Mouse (Mus musculus) liver, adult 2 months (tissue): Measurements from ENCODE around the gene Tmprss2. TPM values are rescaled to one million over a fixed set of nuclear protein-coding genes. Genes with fewer than 3 reads are reported as not detected.
A peak's percentile ranks its signal among the peaks of the same experiment; 100 is the strongest.

Source experiments
- DNase-seq: peaks from one replicate; pipeline ENCODE4 v3.0.0-alpha.2; 2011; ENCODE audit warnings: low read depth, low spot score; ENCODE audit errors: extremely low read depth
- H3K27ac ChIP-seq: fragments of 200-500 bp; replicated peaks from 2 replicates; pipeline ENCODE4 v1.5.1; 2012; ENCODE audit warnings: low read depth, mild to moderate bottlenecking, control low read depth, inconsistent platforms, low read length; ENCODE audit not compliant: insufficient read depth
- H3K27me3 ChIP-seq: fragments of 200-500 bp; 2 replicates; pipeline ENCODE4 v1.6.1; 2012; ENCODE audit warnings: mild to moderate bottlenecking, moderate library complexity, low read length, inconsistent platforms; ENCODE audit not compliant: control insufficient read depth, insufficient read depth
- H3K36me3 ChIP-seq: fragments of 200-500 bp; 2 replicates; pipeline ENCODE4 v1.6.1; 2012; ENCODE audit warnings: low read length, inconsistent platforms; ENCODE audit not compliant: control insufficient read depth, insufficient read depth
- H3K4me1 ChIP-seq: fragments of 200-500 bp; 2 replicates; pipeline ENCODE4 v1.6.1; 2011; ENCODE audit warnings: low read length; ENCODE audit not compliant: control insufficient read depth, insufficient read depth
- H3K4me3 ChIP-seq: fragments of 200-500 bp; 2 replicates; pipeline ENCODE4 v1.5.1; 2011; ENCODE audit warnings: low read depth, mild to moderate bottlenecking, control low read depth, low read length, moderate library complexity; ENCODE audit not compliant: insufficient read depth
- H3K79me2 ChIP-seq: fragments of 200-500 bp; 2 replicates; pipeline ENCODE4 v1.6.1; 2012; ENCODE audit warnings: inconsistent platforms, mild to moderate bottlenecking, low read length, moderate library complexity; ENCODE audit not compliant: control insufficient read depth, insufficient read depth
- H3K9ac ChIP-seq: fragments of 200-500 bp; 2 replicates; pipeline ENCODE4 v1.6.1; 2012; ENCODE audit warnings: low read depth, mild to moderate bottlenecking, control low read depth, inconsistent platforms, low read length
- CTCF ChIP-seq: fragments of 200-500 bp; IDR thresholded peaks from 2 replicates; pipeline ENCODE4 v1.5.1; 2011; ENCODE audit warnings: low read depth, low read length, control low read depth
- POLR2A ChIP-seq: fragments of 200-500 bp; IDR thresholded peaks from 2 replicates; pipeline ENCODE4 v1.6.1; 2011; ENCODE audit warnings: low read length, control low read depth; ENCODE audit not compliant: insufficient read depth; ENCODE audit errors: extremely low read depth
- WGBS: fragments of 180-500 bp; shearing (Covaris S2); methylation state at CpG from one replicate; pipeline ENCODE4 v1.1.7; 2018; 5-methylcytosine and 5-hydroxymethylcytosine counted together
- polyA plus RNA-seq: library from polyadenylated mRNA; depleted of rRNA; stranded (reverse); fragments of >200 nt; gene quantifications from 2 replicates; pipeline ENCODE4 v1.2.3, GENCODE M21; 2012; rRNA removed
- total RNA-seq: library from RNA; depleted of rRNA; stranded (reverse); fragments of >200 nt; gene quantifications from 2 replicates; pipeline ENCODE4 v1.2.3, GENCODE M21; 2014; rRNA removed

Gene Tmprss2
- total RNA-seq (2.8 and 4.1 TPM in 2 replicates), polyA plus RNA-seq (5.7 and 7.6 TPM in 2 replicates)

- Histone ChIP-seq H3K27me3 (no peaks in the 10 kb centered on the region), H3K36me3 (no peaks in the 10 kb centered on the region), H3K9ac (peak within 1 kb of the TSS; percentile 44), H3K79me2 (no peaks in the 10 kb centered on the region), H3K4me3 (peak within 1 kb of the TSS; percentile 64), H3K4me1 (peaks cover 4% of the 10 kb centered on the region; the same call in 1 of the 2 replicates), H3K27ac (no peak within 1 kb of the TSS)
- under 1% methylated on average over 30 of the region's 30 CpGs for WGBS
- TF ChIP-seq POLR2A: peak; percentile 44; the same call in 1 of the 2 replicates
- TF ChIP-seq CTCF: no peak
- peak; percentile 87 for DNase-seq
Measured at GRCm38 (mm10) chr16:97610939-97611338, at the start of gene Tmprss2. Gene Tmprss2 (minus strand): TSS chr16:97611195.

- TF ChIP-seq POLR2A (no peak), CTCF (no peak)
- Histone ChIP-seq H3K27ac (no peak overlapping the region), H3K79me2 (no peaks in the 10 kb centered on the region), H3K4me1 (no peaks in the 10 kb centered on the region), H3K9ac (no peak overlapping the region), H3K27me3 (no peaks in the 10 kb centered on the region), H3K4me3 (no peak overlapping the region), H3K36me3 (no peaks in the 10 kb centered on the region)
- 29% methylated on average over 1 of the region's 1 CpGs for WGBS
- no peak for DNase-seq
Measured at GRCm38 (mm10) chr16:97659225-97659658, 48.2 kb upstream of the Tmprss2 start.

- H3K9ac ChIP-seq: no peak overlapping the region
- 54% methylated on average over 6 of the region's 6 CpGs for WGBS
- H3K27ac ChIP-seq: no peak overlapping the region
Measured at GRCm38 (mm10) chr16:97658481-97658880, 47.5 kb upstream of the Tmprss2 start.

GRCm38 (mm10) chr16:97655800-97656199 lies 44.8 kb upstream of the Tmprss2 start:
- no peaks in the 10 kb centered on the region for H3K36me3 ChIP-seq
- H3K4me3 ChIP-seq: no peak overlapping the region
- H3K27ac ChIP-seq: no peak overlapping the region
- H3K4me1 ChIP-seq: no peaks in the 10 kb centered on the region
- no peak overlapping the region for H3K9ac ChIP-seq
- 28% methylated on average over 2 of the region's 2 CpGs for WGBS
- no peaks in the 10 kb centered on the region for H3K27me3 ChIP-seq
- peak; percentile 32 for DNase-seq
- no peaks in the 10 kb centered on the region for H3K79me2 ChIP-seq
- TF ChIP-seq POLR2A (no peak), CTCF (no peak)

More at GRCm38 (mm10) chr16:97658481-97658880, 47.5 kb upstream of the Tmprss2 start:
- Histone ChIP-seq H3K27me3 (no peaks in the 10 kb centered on the region), H3K79me2 (no peaks in the 10 kb centered on the region), H3K4me3 (no peak overlapping the region), H3K36me3 (no peaks in the 10 kb centered on the region), H3K4me1 (no peaks in the 10 kb centered on the region)
- no peak for TF ChIP-seq POLR2A
- no peak for TF ChIP-seq CTCF
- no peak for DNase-seq

GRCm38 (mm10) chr16:97649522-97650188 lies 38.7 kb upstream of the Tmprss2 start:
- Histone ChIP-seq H3K4me3 (no peak overlapping the region), H3K27ac (no peak overlapping the region), H3K9ac (no peak overlapping the region), H3K4me1 (peaks cover 5% of the 10 kb centered on the region; the same call in 1 of the 2 replicates), H3K36me3 (no peaks in the 10 kb centered on the region), H3K27me3 (no peaks in the 10 kb centered on the region), H3K79me2 (no peaks in the 10 kb centered on the region)
- no peak for DNase-seq
- 78% methylated on average over 9 of the region's 9 CpGs for WGBS
- TF ChIP-seq POLR2A (no peak), CTCF (no peak)

GRCm38 (mm10) chr16:97644681-97645080 lies 33.7 kb upstream of the Tmprss2 start:
- no peak for DNase-seq
- no peak overlapping the region for H3K4me3 ChIP-seq

More at GRCm38 (mm10) chr16:97644681-97645080, 33.7 kb upstream of the Tmprss2 start:
- Histone ChIP-seq H3K27me3 (no peaks in the 10 kb centered on the region), H3K9ac (no peak overlapping the region), H3K27ac (no peak overlapping the region), H3K36me3 (no peaks in the 10 kb centered on the region), H3K4me1 (peaks cover 5% of the 10 kb centered on the region; the same call in 1 of the 2 replicates), H3K79me2 (no peaks in the 10 kb centered on the region)
- TF ChIP-seq CTCF (no peak), POLR2A (no peak)
